Mouse (Mus musculus) spleen, adult 2 months (tissue): Measurements from ENCODE around the gene Pigs.

ENCODE experiments used
- CTCF ChIP-seq: fragments of 200-500 bp; IDR thresholded peaks from 2 replicates; pipeline ENCODE4 v1.5.1; 2011; ENCODE audit warnings: mild to moderate bottlenecking, inconsistent platforms; ENCODE audit not compliant: insufficient read depth, insufficient read length, insufficient replicate concordance; ENCODE audit errors: extremely low read depth
- POLR2A ChIP-seq: fragments of 200-500 bp; IDR thresholded peaks from 2 replicates; pipeline ENCODE4 v1.6.1; 2011; ENCODE audit warnings: low read depth, low read length, inconsistent platforms

GRCm38 (mm10) chr11:78385776-78386175 lies 57.6 kb downstream of the Pigs start:
- TF ChIP-seq CTCF (no peak), POLR2A (no peak)
